15 mouse cellular contexts compared by ENCODE assay signal in the genomic region with DNA sequence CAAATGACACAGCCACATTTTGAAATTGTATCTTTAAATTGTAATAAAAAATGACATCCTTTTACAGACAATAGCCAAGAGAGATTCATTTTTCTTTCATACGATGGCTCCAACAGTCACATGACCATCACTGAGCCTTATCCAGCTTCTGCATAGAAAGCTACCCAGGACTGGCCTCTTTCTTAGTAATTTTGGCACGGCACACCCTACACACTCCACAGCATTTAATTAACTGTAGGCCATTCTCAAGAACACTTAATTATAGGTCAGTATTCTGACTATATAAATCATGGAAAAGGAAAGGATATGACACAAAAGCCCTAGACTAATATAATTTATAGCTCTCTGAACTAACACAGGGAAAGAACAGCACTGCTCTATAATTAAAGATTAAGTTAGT.
DNase-seq lines count a peak whose midpoint lies in the region; ATAC-seq and TF ChIP-seq lines count a peak whose summit lies in the region.
"Had no signal": no experiment of that assay in that cellular context is flagged by ENCODE, and none has a peak within 500 bp of the region (broad histone marks: within the 10 kb centered on the region; RNA-seq: fewer than 3 reads in every experiment).

No protein-coding gene starts in this region.

- no peaks in the 10 kb centered on the region for H3K4me1 ChIP-seq in forebrain, embryonic 13.5 days
- H3K4me1 ChIP-seq in forebrain, embryonic 11.5 days (replicated peaks; ENCODE audit: control insufficient read depth, insufficient read depth, low read length), result no peaks in the 10 kb centered on the region
- no peaks in the 10 kb centered on the region for H3K4me1 ChIP-seq in midbrain, embryonic 15.5 days
- peaks cover 9% of the 10 kb centered on the region for H3K4me1 ChIP-seq in midbrain, embryonic 10.5 days
- H3K4me1 ChIP-seq in midbrain, postnatal 0 days (ENCODE audit: insufficient read depth, low read length), result no peaks in the 10 kb centered on the region
- H3K4me1 ChIP-seq: heart, embryonic 13.5 days; liver, embryonic 13.5 days had no signal

- ATAC-seq in forebrain, embryonic 13.5 days, result peak; percentile 62; the same call in 1 of the 2 replicates
- no peak for ATAC-seq in forebrain, embryonic 11.5 days (replicated peaks; ENCODE audit: low FRiP score)
- ATAC-seq in midbrain, embryonic 15.5 days (replicated peaks), result peak; percentile 84
- peak; percentile 54; the same call in 1 of the 2 replicates for ATAC-seq in midbrain, postnatal 0 days (ENCODE audit: low FRiP score)
- ATAC-seq: activated CD4-positive, CD25-positive, alpha-beta regulatory T cell, adult 4 months had no signal

- WGBS in forebrain, embryonic 13.5 days, result 52% methylated on average over 2 of the region's 2 CpGs
- 79% methylated on average over 2 of the region's 2 CpGs for WGBS in forebrain, embryonic 11.5 days
- 59% methylated on average over 2 of the region's 2 CpGs for WGBS in midbrain, embryonic 15.5 days
- WGBS in midbrain, embryonic 10.5 days, result 86% methylated on average over 2 of the region's 2 CpGs
- WGBS in midbrain, postnatal 0 days, result 56% methylated on average over 2 of the region's 2 CpGs

- no peak overlapping the region for H3K27ac ChIP-seq in forebrain, embryonic 13.5 days
- no peak overlapping the region for H3K27ac ChIP-seq in forebrain, embryonic 11.5 days (ENCODE audit: low read depth, low read length)
- H3K27ac ChIP-seq in midbrain, embryonic 15.5 days, result no peak overlapping the region
- no peak overlapping the region for H3K27ac ChIP-seq in midbrain, embryonic 10.5 days (replicated peaks)
- no peak overlapping the region for H3K27ac ChIP-seq in midbrain, postnatal 0 days (ENCODE audit: low read depth, low read length)
- H3K27ac ChIP-seq: heart, embryonic 13.5 days; liver, embryonic 13.5 days had no signal

- no peak for TF ChIP-seq CTCF in midbrain, postnatal 0 days (IDR thresholded peaks at IDR 0.05)

- no peak overlapping the region for H3K4me2 ChIP-seq in forebrain, embryonic 13.5 days
- no peak overlapping the region for H3K4me2 ChIP-seq in forebrain, embryonic 11.5 days (ENCODE audit: low read depth, low read length, severe bottlenecking)
- no peak overlapping the region for H3K4me2 ChIP-seq in midbrain, embryonic 15.5 days
- no peak overlapping the region for H3K4me2 ChIP-seq in midbrain, postnatal 0 days (ENCODE audit: low read depth, low read length, poor library complexity, severe bottlenecking)
- H3K4me2 ChIP-seq: heart, embryonic 13.5 days; liver, embryonic 13.5 days had no signal

- H3K9ac ChIP-seq in forebrain, embryonic 13.5 days, result no peak overlapping the region
- H3K9ac ChIP-seq in forebrain, embryonic 11.5 days (ENCODE audit: low read length), result no peak overlapping the region
- H3K9ac ChIP-seq in midbrain, embryonic 15.5 days, result no peak overlapping the region
- H3K9ac ChIP-seq in midbrain, postnatal 0 days (replicated peaks; ENCODE audit: low read length, poor library complexity, severe bottlenecking), result no peak overlapping the region
- H3K9ac ChIP-seq: heart, embryonic 13.5 days; liver, embryonic 13.5 days had no signal

- no peaks in the 10 kb centered on the region for H3K9me3 ChIP-seq in forebrain, embryonic 13.5 days (replicated peaks)
- no peaks in the 10 kb centered on the region for H3K9me3 ChIP-seq in forebrain, embryonic 11.5 days (ENCODE audit: control insufficient read depth, low read length)
- H3K9me3 ChIP-seq in midbrain, embryonic 15.5 days, result no peaks in the 10 kb centered on the region
- H3K9me3 ChIP-seq in midbrain, embryonic 10.5 days (replicated peaks), result no peaks in the 10 kb centered on the region
- no peaks in the 10 kb centered on the region for H3K9me3 ChIP-seq in midbrain, postnatal 0 days (ENCODE audit: low read length)
- H3K9me3 ChIP-seq: heart, embryonic 13.5 days; liver, embryonic 13.5 days had no signal

- H3K4me3 ChIP-seq in forebrain, embryonic 13.5 days, result no peak overlapping the region
- no peak overlapping the region for H3K4me3 ChIP-seq in forebrain, embryonic 11.5 days (ENCODE audit: low read depth, low read length)
- no peak overlapping the region for H3K4me3 ChIP-seq in midbrain, embryonic 15.5 days
- H3K4me3 ChIP-seq in midbrain, embryonic 10.5 days, result no peak overlapping the region
- H3K4me3 ChIP-seq in midbrain, postnatal 0 days (ENCODE audit: low read depth, low read length), result no peak overlapping the region
- H3K4me3 ChIP-seq: heart, embryonic 13.5 days; liver, embryonic 13.5 days had no signal

- DNase-seq in forebrain, embryonic 11.5 days (ENCODE audit: low spot score), result no peak
- peak; percentile 15 for DNase-seq in kidney, adult 9 months
- DNase-seq in kidney, adult 18-20 months, result no peak
- DNase-seq in midbrain, embryonic 10.5 days (ENCODE audit: low spot score), result no peak
- DNase-seq in midbrain, postnatal 0 days (ENCODE audit: low spot score), result no peak
- DNase-seq in frontal cortex, adult 2 months (ENCODE audit: extremely low spot score in 1 of 2, low spot score in 1 of 2), result no peak
- DNase-seq: adrenal gland, postnatal 36 days; cerebellum, adult 9-11 months; left cerebral cortex, postnatal 4 days; liver, embryonic 13.5 days; right cerebral cortex, postnatal 14 days had no signal

- no peaks in the 10 kb centered on the region for H3K27me3 ChIP-seq in forebrain, embryonic 13.5 days
- no peaks in the 10 kb centered on the region for H3K27me3 ChIP-seq in forebrain, embryonic 11.5 days (ENCODE audit: control insufficient read depth, insufficient read depth, low read length)
- no peaks in the 10 kb centered on the region for H3K27me3 ChIP-seq in midbrain, embryonic 15.5 days (replicated peaks)
- 0 out of 2 replicates have a peak, but pooled peaks cover 4% of the 10 kb centered on the region for H3K27me3 ChIP-seq in midbrain, embryonic 10.5 days (ENCODE audit: low read depth, poor library complexity, severe bottlenecking)
- no peaks in the 10 kb centered on the region for H3K27me3 ChIP-seq in midbrain, postnatal 0 days (ENCODE audit: insufficient read depth, low read length)
- H3K27me3 ChIP-seq: heart, embryonic 13.5 days; liver, embryonic 13.5 days had no signal

- H3K36me3 ChIP-seq in forebrain, embryonic 13.5 days (ENCODE audit: poor library complexity, severe bottlenecking), result no peaks in the 10 kb centered on the region
- H3K36me3 ChIP-seq in forebrain, embryonic 11.5 days (ENCODE audit: control insufficient read depth, insufficient read depth, low read length), result no peaks in the 10 kb centered on the region
- no peaks in the 10 kb centered on the region for H3K36me3 ChIP-seq in midbrain, embryonic 15.5 days (replicated peaks)
- H3K36me3 ChIP-seq in midbrain, embryonic 10.5 days, result no peaks in the 10 kb centered on the region
- H3K36me3 ChIP-seq in midbrain, postnatal 0 days (ENCODE audit: insufficient read depth, low read length), result no peaks in the 10 kb centered on the region
- H3K36me3 ChIP-seq: heart, embryonic 13.5 days; liver, embryonic 13.5 days had no signal
